Mouse (Mus musculus) cerebellum, postnatal 25 days (tissue): ENCODE measurements around the gene Hebp1.

Experiments used
- DNase-seq, 2 experiments: peaks; one replicate each; pipeline ENCODE4 v3.0.0; 2021; ENCODE audit warnings: mixed read lengths in 2 of 2

Hebp1 gene

DNA sequence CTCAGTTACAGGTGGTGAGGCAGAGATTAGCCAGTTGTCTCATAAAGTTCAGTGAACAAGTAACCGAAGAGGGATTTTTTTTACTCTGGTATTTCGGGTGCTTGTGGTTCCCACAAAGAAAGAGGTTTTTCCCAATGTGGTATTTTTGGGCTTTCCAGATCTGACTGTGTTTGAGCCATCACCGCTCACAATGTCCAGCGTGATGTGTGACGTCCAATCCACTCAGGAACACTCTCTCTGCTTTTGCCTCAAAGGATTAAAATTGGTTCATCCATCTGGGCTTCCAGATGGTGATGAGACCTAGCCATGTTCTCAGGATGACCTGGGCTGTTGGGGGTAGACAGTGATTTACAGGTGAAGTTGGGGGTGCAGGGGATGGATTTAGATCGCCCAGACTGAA lies 90.8 kb downstream of the Hebp1 start:
- DNase-seq, result no peak

DNA sequence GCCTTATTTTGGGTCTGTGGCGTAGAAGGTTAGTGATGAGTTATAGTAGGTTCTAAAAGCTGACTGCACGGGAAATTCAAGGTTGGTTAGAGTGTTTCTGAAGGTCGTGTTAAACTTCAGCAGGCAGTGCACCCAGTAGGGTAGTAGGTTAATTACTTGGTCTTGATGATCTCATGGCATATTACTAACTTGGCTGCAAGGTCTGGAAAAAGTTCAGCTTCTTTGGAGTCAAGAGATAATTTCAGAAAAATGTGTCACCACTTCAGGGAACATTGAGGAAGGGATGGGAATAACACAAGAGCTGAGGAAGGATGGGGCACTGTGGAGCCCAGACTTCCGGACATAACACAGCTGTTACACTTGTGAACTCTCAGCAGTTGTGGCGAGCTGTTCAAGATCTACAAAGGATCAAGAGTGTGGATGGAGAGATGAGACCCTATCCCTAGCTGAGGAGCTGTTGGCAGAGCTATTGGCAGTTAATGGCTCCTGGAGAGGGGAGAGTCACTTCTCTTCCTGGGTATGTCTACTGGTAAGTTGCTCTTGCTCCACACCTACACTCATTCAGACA lies 95.0 kb downstream of the Hebp1 start:
- no peak for DNase-seq

DNA sequence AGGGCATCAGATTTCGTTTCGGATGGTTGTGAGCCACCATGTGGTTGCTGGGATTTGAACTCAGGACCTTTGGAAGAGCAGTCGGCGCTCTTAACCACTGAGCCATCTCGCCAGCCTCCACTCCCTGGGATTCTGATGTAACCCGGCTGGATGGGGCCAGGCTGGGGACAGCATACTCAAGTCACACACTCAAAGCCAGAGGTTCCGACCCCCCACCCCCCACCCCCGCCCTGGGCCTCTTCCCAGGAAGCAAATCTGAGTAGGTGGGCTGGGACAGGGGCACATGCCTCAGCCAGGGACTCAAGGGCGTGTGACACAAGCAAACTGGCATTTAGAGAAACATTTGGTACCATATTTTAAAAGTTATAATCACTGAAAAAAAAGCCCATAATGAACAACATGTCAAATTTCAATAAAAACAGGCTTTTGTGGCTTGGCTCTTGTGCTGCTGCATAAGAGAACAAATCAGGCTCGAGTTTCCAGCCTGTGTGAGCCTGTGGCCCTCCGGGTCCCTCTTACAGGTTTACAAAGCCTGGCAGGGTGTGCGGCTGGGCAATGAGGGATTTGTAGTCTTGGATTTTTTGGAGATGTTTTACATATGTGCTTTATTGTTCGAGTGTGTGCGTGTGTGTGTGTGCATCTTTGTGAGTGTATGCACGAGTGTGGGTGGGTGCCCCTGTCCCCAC lies 96.9 kb downstream of the Hebp1 start:
- DNase-seq, result no peak

DNA sequence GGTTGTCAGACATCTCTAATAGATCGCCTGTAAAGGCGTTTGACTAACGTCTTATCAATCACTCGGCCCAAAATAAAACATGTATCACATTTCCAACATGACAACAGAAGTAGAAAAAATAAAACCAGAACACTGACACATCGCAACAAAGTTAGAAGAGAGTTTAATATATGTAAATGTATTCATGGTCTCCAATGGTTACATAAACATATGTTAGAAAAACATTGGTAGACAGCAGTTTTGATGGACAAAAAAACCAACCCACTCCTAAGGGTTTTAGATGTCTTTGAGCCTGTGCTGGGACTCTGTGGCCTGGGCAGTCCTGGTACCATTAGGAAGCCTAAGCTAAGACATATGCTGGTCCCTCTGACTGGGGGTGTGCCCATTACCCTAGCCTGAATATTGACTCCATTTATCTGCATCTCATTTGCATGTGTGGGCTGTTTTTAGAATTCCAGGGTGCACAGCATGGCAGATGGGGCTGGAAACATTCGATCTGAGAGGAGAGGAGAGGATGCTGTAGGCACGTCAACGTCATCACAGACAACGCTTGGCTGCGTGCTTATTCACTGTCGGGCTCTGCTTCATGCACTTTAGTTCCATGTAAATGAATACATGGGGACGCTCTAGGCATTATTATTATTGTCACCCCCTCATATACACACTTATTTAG lies 104.9 kb downstream of the Hebp1 start:
- no peak for DNase-seq

DNA sequence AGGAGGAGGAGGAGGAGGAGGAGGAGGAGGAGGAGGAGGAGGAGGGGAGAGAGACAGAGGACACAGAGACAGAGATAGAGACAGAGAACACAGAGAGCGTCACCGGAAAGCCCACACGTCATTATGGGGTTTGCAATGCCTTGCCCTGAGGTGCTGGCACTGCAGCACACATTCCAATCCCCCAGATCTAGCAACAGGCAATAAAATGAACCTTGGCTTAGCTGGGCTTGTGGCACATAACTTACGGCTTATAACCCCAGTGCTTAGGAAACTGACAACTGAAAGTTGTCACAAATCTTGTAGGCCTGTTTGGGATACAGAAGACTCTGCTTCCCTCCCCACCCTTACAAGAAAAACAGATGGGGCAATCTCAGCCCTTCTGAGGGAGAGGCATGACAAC lies 107.2 kb downstream of the Hebp1 start:
- DNase-seq, result no peak

DNA sequence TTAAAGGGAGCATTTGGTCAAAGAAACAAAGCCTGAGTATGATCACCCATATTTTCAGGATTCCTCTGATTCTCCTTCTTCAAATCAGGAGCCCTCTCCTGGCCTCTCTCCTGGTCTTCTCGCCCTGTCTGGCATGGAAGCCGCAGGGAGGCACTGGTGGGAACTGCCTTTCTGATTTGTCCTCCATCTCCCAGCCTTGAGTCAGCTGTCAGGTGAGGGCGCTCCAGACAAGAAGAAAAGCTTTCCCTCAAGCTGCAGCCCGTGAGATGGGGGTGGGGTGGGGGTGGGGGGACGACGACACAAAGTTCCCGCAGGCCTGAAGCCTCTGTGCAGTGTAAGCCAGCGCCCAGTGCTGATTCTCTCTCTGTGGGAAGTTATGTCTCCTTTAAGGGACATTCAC lies 108.0 kb downstream of the Hebp1 start:
- DNase-seq, result peak in 1 of 2 experiments; percentile 15

DNA sequence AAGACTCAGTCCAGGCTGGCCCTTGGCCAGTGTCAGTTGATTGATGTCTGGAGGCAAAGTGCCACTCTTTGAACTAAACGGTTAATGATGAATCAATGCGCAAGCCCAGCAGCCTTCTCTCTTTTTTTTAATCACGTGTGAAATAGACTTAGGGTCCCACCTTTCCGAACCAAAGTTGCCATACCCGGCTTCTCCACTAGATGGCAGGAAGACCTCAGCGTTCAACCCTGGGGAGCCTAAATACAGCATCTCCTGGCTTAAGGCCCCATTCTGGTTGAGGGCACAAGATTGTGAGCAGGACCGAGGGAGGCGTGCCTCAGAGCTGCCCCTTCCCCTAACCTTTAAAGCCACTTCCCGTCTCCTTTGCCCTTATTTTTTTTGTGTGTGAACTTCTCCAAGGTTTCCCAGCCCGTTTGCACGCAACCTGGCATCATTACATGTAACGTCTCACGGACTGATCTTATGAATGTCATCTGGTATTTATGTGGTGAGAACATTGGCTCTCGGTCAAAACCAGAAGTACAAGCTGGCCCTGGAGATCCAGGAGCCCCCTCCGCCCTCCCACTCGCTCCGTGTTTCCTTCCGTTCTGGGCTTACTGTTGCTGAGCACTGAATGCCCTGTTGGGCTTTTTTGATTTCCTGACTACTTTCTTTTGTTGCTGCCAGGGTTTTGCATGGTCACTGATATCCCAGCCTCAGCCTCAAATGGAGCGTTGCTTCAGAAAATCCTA lies 109.9 kb downstream of the Hebp1 start:
- peak; percentile 77 to 85 for DNase-seq
